In genomic region chr2:20764566-20765090, GRCm38 (mm10) we compare ENCODE assay signal across 8 mouse cellular contexts.
"Had no signal": no experiment of that assay in that cellular context is flagged by ENCODE, and none has a peak within 500 bp of the region (broad histone marks: within the 10 kb centered on the region; RNA-seq: fewer than 3 reads in every experiment).

No protein-coding gene starts in this region.

- DNase-seq: lung, adult 2 months; lung, postnatal 14 days; lung, postnatal 36 days; right cerebral cortex, postnatal 14 days; spleen, adult 18-20 months; thymus, adult 18-20 months; thymus, postnatal 14 days; thymus, postnatal 36 days had no signal
